Mouse (Mus musculus): Measurements from ENCODE around the gene Chrd. TPM values are rescaled to one million over a fixed set of nuclear protein-coding genes. Genes with fewer than 3 reads are reported as not detected.

Gene Chrd
- polyA plus RNA-seq, 1 experiment from 2014 or later = 1.6 TPM

- H3K9me3 ChIP-seq (replicated peaks) = no peaks in the 10 kb centered on the region
- H3K4me1 ChIP-seq = peaks cover 51% of the 10 kb centered on the region
- H3K4me3 ChIP-seq = peak overlapping the region; percentile 73
- H3K27me3 ChIP-seq (ENCODE audit: low read depth, poor library complexity, severe bottlenecking) = peaks cover 11% of the 10 kb centered on the region; the same call in 1 of the 2 replicates
- H3K27ac ChIP-seq = peak overlapping the region; percentile 91; the same call in 1 of the 2 replicates
- WGBS = 42% methylated on average over 11 of the region's 11 CpGs
- DNase-seq (ENCODE audit: low spot score) = no peak
- H3K36me3 ChIP-seq = peaks cover 46% of the 10 kb centered on the region
Observed at GRCm38 (mm10) chr16:20714307-20715080, 18.4 kb upstream of the Chrd start.

DNA sequence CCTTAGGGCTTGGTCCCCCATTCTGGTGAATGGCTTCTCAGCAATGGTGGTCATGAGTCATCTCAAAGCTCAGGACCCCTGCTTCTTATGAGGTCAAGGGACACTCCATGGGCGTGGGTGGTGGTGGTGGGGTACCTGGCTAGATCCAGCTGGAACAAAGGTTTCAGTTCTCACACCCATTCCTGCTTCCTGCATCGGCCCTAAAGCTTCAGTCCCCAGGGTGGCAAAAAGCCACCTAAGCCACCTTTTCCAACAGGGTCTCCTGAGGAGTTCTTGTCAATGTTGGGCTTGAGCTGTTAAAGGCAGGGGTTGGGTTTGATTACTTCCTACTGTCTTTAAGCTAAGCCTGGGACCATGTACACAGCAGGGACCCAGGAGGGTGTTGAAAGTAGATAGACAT, 17.8 kb upstream of the Chrd start:
- Histone ChIP-seq H3K36me3 (peaks cover 46% of the 10 kb centered on the region), H3K4me3 (peak overlapping the region; percentile 73), H3K4me1 (peaks cover 51% of the 10 kb centered on the region), H3K27ac (peak overlapping the region; percentile 91), H3K27me3 (ENCODE audit: low read depth, poor library complexity, severe bottlenecking) (peaks cover 11% of the 10 kb centered on the region; the same call in 1 of the 2 replicates), H3K9me3 (replicated peaks) (no peaks in the 10 kb centered on the region)
- WGBS = 57% methylated on average over 2 of the region's 2 CpGs
- DNase-seq (ENCODE audit: low spot score) = no peak

- H3K27ac ChIP-seq = peak overlapping the region; percentile 91
- peak overlapping the region; percentile 73 for H3K4me3 ChIP-seq
- 2% methylated on average over 12 of the region's 12 CpGs for WGBS
- H3K4me1 ChIP-seq = peaks cover 51% of the 10 kb centered on the region
- H3K9me3 ChIP-seq (replicated peaks) = no peaks in the 10 kb centered on the region
- peaks cover 46% of the 10 kb centered on the region for H3K36me3 ChIP-seq
- peaks cover 11% of the 10 kb centered on the region; the same call in 1 of the 2 replicates for H3K27me3 ChIP-seq (ENCODE audit: low read depth, poor library complexity, severe bottlenecking)
- DNase-seq (ENCODE audit: low spot score) = no peak
Observed at GRCm38 (mm10) chr16:20715566-20715965, 17.4 kb upstream of the Chrd start.

DNA sequence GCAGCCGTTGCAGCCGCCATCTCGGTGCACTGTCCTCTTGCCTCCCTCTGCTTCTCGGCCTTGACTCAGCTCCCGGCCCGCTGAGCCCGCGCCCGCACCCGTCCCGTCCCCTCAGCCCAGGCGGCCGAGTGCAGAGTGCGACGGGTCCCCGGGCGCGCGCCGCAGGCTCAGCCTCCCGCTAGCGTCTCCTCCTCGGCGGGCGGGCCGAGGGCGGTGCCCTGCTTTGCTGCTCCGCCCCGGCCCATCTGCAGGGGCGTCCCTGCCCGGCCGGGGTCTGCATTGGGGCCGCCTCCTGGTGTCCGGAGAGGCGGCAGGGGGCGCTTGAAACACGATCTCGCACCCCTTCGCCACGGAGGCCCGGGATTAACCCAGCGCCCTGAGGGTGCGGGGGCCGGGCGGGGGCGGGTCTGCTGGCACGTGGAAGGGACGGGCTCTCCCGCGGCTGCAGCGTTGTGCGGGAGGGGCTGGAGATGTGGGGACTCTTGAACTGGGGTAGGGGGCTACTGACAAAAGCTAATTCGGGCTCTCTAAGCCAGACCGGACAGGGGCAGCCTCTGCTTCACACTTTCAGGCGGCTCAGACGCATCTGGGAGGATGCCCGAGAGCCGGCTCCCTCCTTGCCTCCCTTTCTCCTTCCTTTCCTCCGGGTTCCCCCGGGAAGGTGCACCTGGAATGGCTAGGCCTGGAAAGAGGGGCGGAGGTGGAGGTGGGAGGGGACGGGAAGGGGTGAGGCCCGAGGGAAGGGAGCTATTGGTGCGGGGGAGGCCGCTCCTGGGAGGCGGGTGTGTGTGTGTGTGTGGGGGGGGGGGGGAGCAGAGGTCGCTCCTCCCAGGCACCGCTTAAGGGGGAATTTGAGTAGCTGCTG, 16.7 kb upstream of the Chrd start:
- peaks cover 46% of the 10 kb centered on the region for H3K36me3 ChIP-seq
- peak overlapping the region; percentile 73 for H3K4me3 ChIP-seq
- peak; percentile 91 for DNase-seq (ENCODE audit: low spot score)
- peaks cover 51% of the 10 kb centered on the region for H3K4me1 ChIP-seq
- peak overlapping the region; percentile 91 for H3K27ac ChIP-seq
- no peaks in the 10 kb centered on the region for H3K9me3 ChIP-seq (replicated peaks)
- peaks cover 11% of the 10 kb centered on the region; the same call in 1 of the 2 replicates for H3K27me3 ChIP-seq (ENCODE audit: low read depth, poor library complexity, severe bottlenecking)
- WGBS = under 1% methylated on average over 68 of the region's 68 CpGs

- H3K9me3 ChIP-seq (replicated peaks) = no peaks in the 10 kb centered on the region
- no peak for DNase-seq (ENCODE audit: low spot score)
- peak overlapping the region; percentile 73 for H3K4me3 ChIP-seq
- peaks cover 51% of the 10 kb centered on the region for H3K4me1 ChIP-seq
- H3K27ac ChIP-seq = peak overlapping the region; percentile 91
- H3K27me3 ChIP-seq (ENCODE audit: low read depth, poor library complexity, severe bottlenecking) = peaks cover 11% of the 10 kb centered on the region; the same call in 1 of the 2 replicates
- peaks cover 46% of the 10 kb centered on the region for H3K36me3 ChIP-seq
- WGBS = 0% methylated on average over 8 of the region's 8 CpGs
Observed at GRCm38 (mm10) chr16:20716841-20717180, 16.1 kb upstream of the Chrd start.

GRCm38 (mm10) chr16:20717181-20717977, 15.5 kb upstream of the Chrd start, which contains the start of the genes Polr2h and Clcn2:
Gene Polr2h, plus strand, starts transcription at chr16:20717665.
Gene Clcn2, minus strand, starts transcription at chr16:20717746.
- WGBS = under 1% methylated on average over 58 of the region's 62 CpGs
- peak; percentile 95 for DNase-seq (ENCODE audit: low spot score)
- Histone ChIP-seq H3K4me3 (peak within 1 kb of the TSS; percentile 73), H3K4me1 (peaks cover 51% of the 10 kb centered on the region), H3K27me3 (ENCODE audit: low read depth, poor library complexity, severe bottlenecking) (peaks cover 11% of the 10 kb centered on the region; the same call in 1 of the 2 replicates), H3K27ac (peak within 1 kb of the TSS; percentile 91), H3K9me3 (replicated peaks) (no peaks in the 10 kb centered on the region), H3K36me3 (peaks cover 46% of the 10 kb centered on the region)

GRCm38 (mm10) chr16:20717978-20718670, 14.8 kb upstream of the Chrd start:
- Histone ChIP-seq H3K9me3 (replicated peaks) (no peaks in the 10 kb centered on the region), H3K27me3 (ENCODE audit: low read depth, poor library complexity, severe bottlenecking) (peaks cover 11% of the 10 kb centered on the region; the same call in 1 of the 2 replicates), H3K27ac (peak overlapping the region; percentile 91), H3K4me3 (peak overlapping the region; percentile 73), H3K4me1 (peaks cover 51% of the 10 kb centered on the region), H3K36me3 (peaks cover 41% of the 10 kb centered on the region)
- WGBS = 3% methylated on average over 18 of the region's 18 CpGs
- DNase-seq (ENCODE audit: low spot score) = no peak

DNA sequence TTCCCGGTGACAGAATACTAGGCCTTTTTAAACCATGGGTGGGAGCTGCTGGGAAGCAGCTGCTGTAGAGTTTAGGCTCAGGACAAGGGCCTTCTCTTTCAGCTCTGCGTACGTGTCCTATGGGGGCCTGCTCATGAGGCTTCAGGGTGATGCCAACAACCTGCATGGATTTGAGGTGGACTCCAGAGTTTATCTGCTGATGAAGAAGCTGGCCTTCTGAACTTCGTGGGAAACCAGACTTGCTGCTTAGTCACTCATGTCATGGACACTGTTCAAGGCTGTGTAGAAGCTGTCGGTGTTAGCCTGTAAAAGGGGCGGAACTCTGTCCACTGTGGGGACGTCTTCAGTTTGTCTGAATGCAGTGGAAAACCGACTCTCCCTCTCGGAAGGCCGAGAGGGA, 11.1 kb upstream of the Chrd start:
- H3K27me3 ChIP-seq (ENCODE audit: low read depth, poor library complexity, severe bottlenecking) = no peaks in the 10 kb centered on the region
- DNase-seq (ENCODE audit: low spot score) = no peak
- no peaks in the 10 kb centered on the region for H3K9me3 ChIP-seq (replicated peaks)
- no peak overlapping the region for H3K4me3 ChIP-seq
- peaks cover 30% of the 10 kb centered on the region for H3K4me1 ChIP-seq
- 82% methylated on average over 10 of the region's 10 CpGs for WGBS
- no peak overlapping the region for H3K27ac ChIP-seq
- H3K36me3 ChIP-seq = peaks cover 34% of the 10 kb centered on the region

GRCm38 (mm10) chr16:20722736-20723135, 10.2 kb upstream of the Chrd start:
- no peak overlapping the region for H3K27ac ChIP-seq
- no peaks in the 10 kb centered on the region for H3K9me3 ChIP-seq (replicated peaks)
- DNase-seq (ENCODE audit: low spot score) = no peak
- 54% methylated on average over 4 of the region's 4 CpGs for WGBS
- H3K4me1 ChIP-seq = peaks cover 21% of the 10 kb centered on the region
- no peaks in the 10 kb centered on the region for H3K27me3 ChIP-seq (ENCODE audit: low read depth, poor library complexity, severe bottlenecking)
- peaks cover 34% of the 10 kb centered on the region for H3K36me3 ChIP-seq
- no peak overlapping the region for H3K4me3 ChIP-seq

DNA sequence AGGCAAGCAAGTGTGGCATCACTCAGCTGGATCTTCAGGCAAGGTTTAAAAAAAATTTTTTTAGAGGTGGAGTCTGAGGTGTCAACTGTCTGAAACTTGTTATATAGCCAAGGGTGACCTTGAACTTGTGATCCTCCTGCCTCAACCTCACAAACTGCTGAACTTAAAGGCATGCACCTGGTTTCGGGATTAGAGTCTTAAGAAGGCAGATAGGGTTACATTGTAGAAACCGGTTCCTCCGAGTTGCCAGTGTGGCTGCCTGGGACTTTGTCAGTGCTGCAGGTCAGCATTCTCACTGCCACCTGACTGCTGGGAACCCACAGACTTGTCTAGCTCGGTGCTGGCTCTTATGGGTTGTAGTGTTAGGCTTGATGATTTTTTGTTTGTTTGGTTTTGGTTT, 9.7 kb upstream of the Chrd start:
- H3K9me3 ChIP-seq (replicated peaks) = no peaks in the 10 kb centered on the region
- 35% methylated on average over 4 of the region's 4 CpGs for WGBS
- no peak for DNase-seq (ENCODE audit: low spot score)
- peaks cover 21% of the 10 kb centered on the region for H3K4me1 ChIP-seq
- no peaks in the 10 kb centered on the region for H3K27me3 ChIP-seq (ENCODE audit: low read depth, poor library complexity, severe bottlenecking)
- H3K36me3 ChIP-seq = peaks cover 34% of the 10 kb centered on the region
- H3K27ac ChIP-seq = no peak overlapping the region
- H3K4me3 ChIP-seq = no peak overlapping the region

DNA sequence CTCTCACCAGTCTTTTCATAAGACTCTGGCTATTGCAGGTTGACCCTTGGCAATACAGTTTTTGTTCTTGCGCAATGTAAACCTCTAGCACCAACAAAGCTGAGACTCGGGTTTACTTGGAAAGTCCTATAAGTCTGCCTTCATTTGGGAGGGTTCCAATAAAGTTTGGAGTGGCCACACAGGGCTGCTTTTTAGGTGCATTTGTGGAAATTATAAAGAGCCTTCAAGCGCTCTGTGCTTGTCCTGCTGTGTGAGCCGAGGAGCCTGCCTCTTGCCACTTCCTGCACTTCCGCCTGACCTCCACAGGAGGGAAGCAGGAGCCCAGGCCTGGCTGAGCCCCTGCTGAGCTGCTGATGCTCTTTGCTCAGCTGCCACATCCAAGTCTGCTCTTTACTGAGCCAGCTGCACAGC, 8.6 kb upstream of the Chrd start:
- Histone ChIP-seq H3K27ac (no peak overlapping the region), H3K4me3 (no peak overlapping the region), H3K4me1 (peaks cover 14% of the 10 kb centered on the region; the same call in 1 of the 2 replicates), H3K27me3 (ENCODE audit: low read depth, poor library complexity, severe bottlenecking) (peaks cover 6% of the 10 kb centered on the region; the same call in 1 of the 2 replicates), H3K36me3 (peaks cover 34% of the 10 kb centered on the region), H3K9me3 (replicated peaks) (no peaks in the 10 kb centered on the region)
- 28% methylated on average over 5 of the region's 5 CpGs for WGBS
- DNase-seq (ENCODE audit: low spot score) = peak; percentile 72

- Histone ChIP-seq H3K36me3 (peaks cover 24% of the 10 kb centered on the region), H3K4me1 (peaks cover 19% of the 10 kb centered on the region; the same call in 1 of the 2 replicates), H3K9me3 (replicated peaks) (no peaks in the 10 kb centered on the region), H3K27me3 (ENCODE audit: low read depth, poor library complexity, severe bottlenecking) (peaks cover 6% of the 10 kb centered on the region; the same call in 1 of the 2 replicates), H3K4me3 (no peak overlapping the region), H3K27ac (0 out of 2 replicates have a peak overlapping the region, but pooled peaks have one; percentile 11)
- DNase-seq (ENCODE audit: low spot score) = no peak
- WGBS = 76% methylated on average over 7 of the region's 7 CpGs
Observed at GRCm38 (mm10) chr16:20725321-20725720, 7.6 kb upstream of the Chrd start.

All from limb, embryonic 10.5 days (tissue).